Mouse (Mus musculus) MEL (cell line): Measurements from ENCODE around the gene Ppox. TPM values are rescaled to one million over a fixed set of nuclear protein-coding genes. Genes with fewer than 3 reads are reported as not detected.
"Not testable (repeated sequence)": the region's sequence is repeated elsewhere in the genome, so short reads cannot be mapped to it uniquely, and the experiment has no call there.

ENCODE experiments used
- DNase-seq: peaks from one replicate; pipeline ENCODE4 v3.0.0; 2011; ENCODE audit warnings: low read depth, low spot score
- H3K27ac ChIP-seq: 2 replicates; pipeline ENCODE4 v1.5.1; 2012; ENCODE audit warnings: low read depth, mild to moderate bottlenecking, control low read depth, low read length, moderate library complexity; ENCODE audit not compliant: control insufficient read depth
- H3K27me3 ChIP-seq, 2 experiments: fragments of 150-350 bp in 1 of 2; sonication (generic) in 1 of 2; 2 replicates each; pipeline ENCODE4 v1.6.1; 2012; ENCODE audit warnings: low read length in 2 of 2, mild to moderate bottlenecking in 2 of 2, improper control_type of control experiment in 1 of 2, moderate library complexity in 1 of 2; ENCODE audit not compliant: insufficient read depth in 2 of 2, control insufficient read depth in 1 of 2
- H3K36me3 ChIP-seq, 2 experiments: 2 replicates each; pipeline ENCODE4 v1.6.1; 2012 to 2014; ENCODE audit warnings: low read length in 2 of 2, improper control_type of control experiment in 1 of 2, inconsistent platforms in 1 of 2, mild to moderate bottlenecking in 1 of 2; ENCODE audit not compliant: insufficient read depth in 2 of 2, control insufficient read depth in 1 of 2
- H3K4me1 ChIP-seq, 2 experiments: fragments of 150-350 bp in 1 of 2; sonication (generic) in 1 of 2; 2 replicates each; pipeline ENCODE4 v1.6.1; 2012; ENCODE audit warnings: low read length in 2 of 2, improper control_type of control experiment in 1 of 2, mild to moderate bottlenecking in 1 of 2; ENCODE audit not compliant: insufficient read depth in 2 of 2, control insufficient read depth in 1 of 2
- H3K4me3 ChIP-seq, 2 experiments: fragments of 150-350 bp in 1 of 2; sonication (generic) in 1 of 2; 2 replicates each; pipeline ENCODE4 v1.5.1; 2012; ENCODE audit warnings: low read depth in 2 of 2, low read length in 2 of 2, mild to moderate bottlenecking in 2 of 2, moderate library complexity in 2 of 2, control low read depth in 1 of 2, improper control_type of control experiment in 1 of 2; ENCODE audit not compliant: control insufficient read depth in 1 of 2, insufficient read depth in 1 of 2
- H3K79me2 ChIP-seq: 2 replicates; pipeline ENCODE4 v1.6.1; 2012; ENCODE audit warnings: mild to moderate bottlenecking, low read length, moderate library complexity; ENCODE audit not compliant: control insufficient read depth, poor library complexity, insufficient read depth
- H3K9ac ChIP-seq: 2 replicates; pipeline ENCODE4 v1.6.1; 2012; ENCODE audit warnings: low read depth, mild to moderate bottlenecking, control low read depth, low read length, moderate library complexity; ENCODE audit not compliant: control insufficient read depth, poor library complexity, severe bottlenecking
- H3K9me3 ChIP-seq: fragments of 150-350 bp; sonication (generic); replicated peaks from 2 replicates; pipeline ENCODE4 v1.6.1; 2012; ENCODE audit warnings: mild to moderate bottlenecking, low read length, improper control_type of control experiment, moderate library complexity; ENCODE audit not compliant: insufficient read depth
- BHLHE40 ChIP-seq: IDR thresholded peaks from 2 replicates; pipeline ENCODE4 v1.6.1; 2012; ENCODE audit warnings: low read depth, mild to moderate bottlenecking, inconsistent platforms, low read length, improper control_type of control experiment, borderline replicate concordance
- CHD1 ChIP-seq: IDR thresholded peaks from 2 replicates; pipeline ENCODE4 v1.6.1; 2012; ENCODE audit warnings: low read depth, mild to moderate bottlenecking, inconsistent platforms, low read length, improper control_type of control experiment
- CHD2 ChIP-seq: IDR thresholded peaks from 2 replicates; pipeline ENCODE4 v1.6.1; 2011; ENCODE audit warnings: low read length, improper control_type of control experiment
- CTCF ChIP-seq, 3 experiments: IDR thresholded peaks in 2 of 3; conservative IDR thresholded peaks in 1 of 3; 2 replicates each; pipeline ENCODE4 v1.5.1; 2011 to 2012; ENCODE audit warnings: low read length in 3 of 3, low read depth in 2 of 3, mild to moderate bottlenecking in 2 of 3, improper control_type of control experiment in 1 of 3, inconsistent platforms in 1 of 3, mixed read lengths in 1 of 3, moderate library complexity in 1 of 3; ENCODE audit not compliant: control insufficient read depth in 1 of 3, insufficient read depth in 1 of 3, poor library complexity in 1 of 3, severe bottlenecking in 1 of 3
- E2F4 ChIP-seq: IDR thresholded peaks from 2 replicates; pipeline ENCODE4 v1.6.1; 2011; ENCODE audit warnings: low read depth, low read length, improper control_type of control experiment, borderline replicate concordance
- GATA1 ChIP-seq: IDR thresholded peaks from 2 replicates; pipeline ENCODE4 v1.6.1; 2011; ENCODE audit warnings: low read depth, low read length, improper control_type of control experiment
- HCFC1 ChIP-seq: IDR thresholded peaks from 2 replicates; pipeline ENCODE4 v1.6.1; 2012; ENCODE audit warnings: low read depth, mild to moderate bottlenecking, inconsistent platforms, low read length, improper control_type of control experiment, moderate library complexity
- MAX ChIP-seq: IDR thresholded peaks from 2 replicates; pipeline ENCODE4 v1.6.1; 2011; ENCODE audit warnings: low read length, improper control_type of control experiment
- MAZ ChIP-seq: IDR thresholded peaks from 2 replicates; pipeline ENCODE4 v1.6.1; 2012; ENCODE audit warnings: low read depth, mild to moderate bottlenecking, inconsistent platforms, low read length, improper control_type of control experiment
- MYB ChIP-seq: IDR thresholded peaks from 2 replicates; pipeline ENCODE4 v1.6.1; 2011; ENCODE audit warnings: mild to moderate bottlenecking, low read depth, low read length, improper control_type of control experiment
- NELFE ChIP-seq: IDR thresholded peaks from 2 replicates; pipeline ENCODE4 v1.6.1; 2011; ENCODE audit warnings: low read depth, low read length, improper control_type of control experiment
- POLR2A ChIP-seq, 2 experiments: IDR thresholded peaks; 2 replicates each; pipeline ENCODE4 v1.6.1; 2011 to 2012; ENCODE audit warnings: low read length in 2 of 2, mild to moderate bottlenecking in 2 of 2, control low read depth in 1 of 2, improper control_type of control experiment in 1 of 2, low read depth in 1 of 2, moderate library complexity in 1 of 2; ENCODE audit not compliant: control insufficient read depth in 1 of 2, insufficient read depth in 1 of 2, poor library complexity in 1 of 2
- POLR2AphosphoS5 ChIP-seq: IDR thresholded peaks from 2 replicates; pipeline ENCODE4 v1.6.1; 2012; ENCODE audit warnings: low read depth, borderline replicate concordance, mild to moderate bottlenecking, inconsistent platforms, low read length, moderate library complexity, mixed read lengths
- RAD21 ChIP-seq: IDR thresholded peaks from 2 replicates; pipeline ENCODE4 v1.6.1; 2011; ENCODE audit warnings: mild to moderate bottlenecking, low read depth, low read length, improper control_type of control experiment
- RCOR1 ChIP-seq: IDR thresholded peaks from 2 replicates; pipeline ENCODE4 v1.6.1; 2012; ENCODE audit warnings: low read depth, mild to moderate bottlenecking, inconsistent platforms, low read length, improper control_type of control experiment
- SIN3A ChIP-seq: IDR thresholded peaks from 2 replicates; pipeline ENCODE4 v1.6.1; 2012; ENCODE audit warnings: low read length, improper control_type of control experiment, inconsistent platforms
- TCF12 ChIP-seq: IDR thresholded peaks from 2 replicates; pipeline ENCODE4 v1.6.1; 2014; ENCODE audit warnings: low read depth, mild to moderate bottlenecking, inconsistent platforms, low read length, improper control_type of control experiment, moderate library complexity
- USF2 ChIP-seq, 2 experiments: IDR thresholded peaks; 2 replicates each; pipeline ENCODE4 v1.6.1; 2011 to 2012; ENCODE audit warnings: improper control_type of control experiment in 2 of 2, low read length in 2 of 2, borderline replicate concordance in 1 of 2, inconsistent platforms in 1 of 2, low read depth in 1 of 2, mild to moderate bottlenecking in 1 of 2; ENCODE audit not compliant: insufficient read depth in 1 of 2
- ZKSCAN1 ChIP-seq: IDR thresholded peaks from 2 replicates; pipeline ENCODE4 v1.6.1; 2012; ENCODE audit warnings: low read depth, mild to moderate bottlenecking, inconsistent platforms, low read length, improper control_type of control experiment, moderate library complexity
- ZMIZ1 ChIP-seq: IDR thresholded peaks from 2 replicates; pipeline ENCODE4 v1.6.1; 2012; ENCODE audit warnings: low read depth, mild to moderate bottlenecking, inconsistent platforms, low read length, improper control_type of control experiment, moderate library complexity
- polyA plus RNA-seq, 2 experiments: library from polyadenylated mRNA; stranded (reverse) in 1 of 2; unstranded in 1 of 2; fragments of >175 nt in 1 of 2; fragments of >200 nt in 1 of 2; gene quantifications; 2 replicates each; pipeline versions ENCODE4 v1.2.1 to v1.2.4; 2012; ENCODE audit warnings: low replicate concordance in 2 of 2, low read depth in 1 of 2; ENCODE audit not compliant: insufficient read length in 2 of 2, insufficient read depth in 1 of 2, missing spikeins in 1 of 2
- total RNA-seq: library from RNA; depleted of rRNA; stranded (reverse); fragments of 300-350 nt; gene quantifications from 2 replicates; pipeline ENCODE4 v1.2.3, GENCODE M21; 2012

The Ppox gene
- total and polyA plus RNA-seq, 3 experiments: 27.0 to 63.6 TPM; not detected in 1

DNA sequence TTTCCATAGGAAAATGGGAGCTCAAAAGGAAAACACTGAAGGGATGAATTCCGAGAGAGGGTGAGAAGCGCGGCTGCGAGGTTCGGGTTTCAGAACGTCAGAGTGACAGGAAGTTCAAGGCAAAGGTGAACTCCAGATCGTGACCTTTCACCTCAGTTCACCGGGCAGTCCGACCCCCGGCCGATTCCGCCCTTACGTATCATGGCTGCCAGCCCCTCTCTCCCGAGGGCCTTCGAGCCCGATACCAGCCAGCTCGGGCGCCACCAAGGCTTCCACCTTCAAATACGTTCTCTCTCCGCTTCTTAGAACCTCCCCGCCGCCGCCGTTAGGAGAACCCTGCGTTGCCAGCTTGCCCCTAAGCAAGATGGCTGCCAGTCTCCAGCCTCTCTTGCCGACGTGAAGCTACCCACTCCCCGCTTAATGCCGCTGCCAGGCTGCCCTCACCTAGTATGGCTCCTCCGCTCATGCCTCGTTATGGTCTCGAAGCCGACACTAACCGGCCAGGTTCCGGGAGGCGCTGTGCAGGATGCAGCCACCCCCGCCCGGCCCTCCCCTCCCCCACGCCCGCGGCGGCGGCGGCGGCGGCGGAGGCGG lies 48.0 kb upstream of the Ppox start, which contains the start of gene Dedd (continued):
- TF ChIP-seq BHLHE40 (no peak), MAZ (peak; percentile 59; the same call in 1 of the 2 replicates), NELFE (peak; percentile 71)

DNA sequence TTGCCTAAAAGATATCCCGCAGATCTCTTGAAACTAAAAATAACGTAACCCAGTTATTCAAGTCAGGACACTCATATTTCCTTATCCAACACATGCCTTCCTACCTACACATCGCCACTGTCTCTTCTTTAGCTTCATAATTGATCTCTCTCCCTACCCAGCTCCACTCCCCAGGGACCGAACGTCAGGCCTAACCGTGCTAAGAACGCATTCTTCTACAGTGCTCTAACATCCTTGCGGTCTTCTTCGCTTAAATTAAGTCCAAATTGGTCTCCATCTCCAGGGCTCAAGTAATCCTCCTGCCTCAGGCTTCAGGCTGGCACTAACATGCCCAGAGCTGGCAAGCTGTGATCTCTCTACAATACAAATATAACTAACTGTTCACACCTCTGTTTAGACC lies 47.3 kb upstream of the Ppox start:
- peaks cover 0 to 20% of the 10 kb centered on the region in 2 experiments; a peak in 2 of 4 replicates for H3K36me3 ChIP-seq
- peaks cover 53% of the 10 kb centered on the region for H3K79me2 ChIP-seq
- TF ChIP-seq POLR2A (IDR thresholded peaks at IDR 0.05; ENCODE audit: control insufficient read depth in 1 of 2, insufficient read depth in 1 of 2, low read depth in 1 of 2, low read length in 2 of 2, poor library complexity in 1 of 2): no peak
- no peak for TF ChIP-seq E2F4
- no peak for TF ChIP-seq ZMIZ1
- H3K9ac ChIP-seq: peak overlapping the region; percentile 88
- H3K4me1 ChIP-seq: peaks cover 4 to 11% of the 10 kb centered on the region in 2 experiments; a peak in 3 of 4 replicates
- no peaks in the 10 kb centered on the region for H3K27me3 ChIP-seq
- peak overlapping the region; percentile 90 to 93 for H3K4me3 ChIP-seq
- H3K27ac ChIP-seq: peak overlapping the region; percentile 88
- peak; percentile 55 for DNase-seq
- H3K9me3 ChIP-seq: no peaks in the 10 kb centered on the region

GRCm38 (mm10) chr1:171326588-171326987 lies 45.6 kb upstream of the Ppox start:
- not testable (repeated sequence) for H3K27me3 ChIP-seq, H3K9ac ChIP-seq, DNase-seq, H3K27ac ChIP-seq, H3K9me3 ChIP-seq, H3K4me3 ChIP-seq
- Histone ChIP-seq H3K4me1 (peaks cover 4 to 11% of the 10 kb centered on the region in 2 experiments; a peak in 3 of 4 replicates), H3K36me3 (peaks cover 0 to 20% of the 10 kb centered on the region in 2 experiments; a peak in 2 of 4 replicates), H3K79me2 (peaks cover 48% of the 10 kb centered on the region)

GRCm38 (mm10) chr1:171325571-171325970 lies 44.6 kb upstream of the Ppox start:
- H3K9me3 ChIP-seq: no peaks in the 10 kb centered on the region
- peaks cover 4 to 8% of the 10 kb centered on the region in 2 experiments; a peak in 3 of 4 replicates for H3K4me1 ChIP-seq
- H3K4me3 ChIP-seq: no peak overlapping the region
- no peak overlapping the region for H3K9ac ChIP-seq
- H3K79me2 ChIP-seq: peaks cover 43% of the 10 kb centered on the region
- TF ChIP-seq USF2 (IDR thresholded peaks at IDR 0.05; ENCODE audit: borderline replicate concordance in 1 of 2, insufficient read depth in 1 of 2, low read depth in 1 of 2, low read length in 2 of 2) (no peak), MAZ (no peak), HCFC1 (no peak), CTCF (IDR thresholded peaks at IDR 0.05 in 2 of 3, conservative IDR thresholded peaks at IDR 0.05 in 1 of 3; ENCODE audit: control insufficient read depth in 1 of 3, insufficient read depth in 1 of 3, low read depth in 2 of 3, low read length in 3 of 3, poor library complexity in 1 of 3, severe bottlenecking in 1 of 3) (no peak), SIN3A (no peak), CHD1 (no peak), GATA1 (no peak), POLR2AphosphoS5 (no peak), BHLHE40 (no peak), MYB (no peak), MAX (no peak), ZKSCAN1 (no peak), TCF12 (no peak), CHD2 (no peak), RAD21 (no peak), RCOR1 (no peak)
- no peak overlapping the region for H3K27ac ChIP-seq
- no peak for DNase-seq
- peaks cover 2 to 17% of the 10 kb centered on the region in 2 experiments; a peak in 3 of 4 replicates for H3K36me3 ChIP-seq
- no peaks in the 10 kb centered on the region for H3K27me3 ChIP-seq
